Mouse (Mus musculus) kidney, postnatal 0 days (tissue): Measurements from ENCODE around the gene Dgkq. TPM values are rescaled to one million over a fixed set of nuclear protein-coding genes. Genes with fewer than 3 reads are reported as not detected.

ENCODE experiments used
- ATAC-seq: fragments of 200-750 bp; cut with Nextera tagmentation; replicated peaks from 2 replicates; pipeline ENCODE4 v1.8.0; 2017; ENCODE audit warnings: low read depth, moderate number of reproducible peaks, moderate TSS enrichment, moderate library complexity; ENCODE audit not compliant: low FRiP score
- DNase-seq: peaks from one replicate; pipeline ENCODE4 v3.0.0-alpha.2; 2016; ENCODE audit warnings: low spot score
- H3K27ac ChIP-seq: fragments of 300-500 bp; sonication (generic); 2 replicates; pipeline ENCODE4 v1.5.1; 2014; ENCODE audit warnings: mild to moderate bottlenecking
- H3K27me3 ChIP-seq: fragments of 300-500 bp; sonication (generic); 2 replicates; pipeline ENCODE4 v1.6.1; 2014; ENCODE audit warnings: low read length, mixed read lengths; ENCODE audit not compliant: insufficient read depth
- H3K36me3 ChIP-seq: fragments of 300-500 bp; sonication (generic); 2 replicates; pipeline ENCODE4 v1.6.1; 2014; ENCODE audit warnings: low read length, mixed read lengths; ENCODE audit not compliant: insufficient read depth
- H3K4me1 ChIP-seq: fragments of 300-500 bp; sonication (generic); replicated peaks from 2 replicates; pipeline ENCODE4 v1.6.1; 2014; ENCODE audit warnings: antibody characterized with exemption, low read length, mixed read lengths; ENCODE audit not compliant: insufficient read depth
- H3K4me2 ChIP-seq: fragments of 300-500 bp; sonication (generic); 2 replicates; pipeline ENCODE4 v1.6.1; 2014; ENCODE audit warnings: mild to moderate bottlenecking, low read length, moderate library complexity, mixed read lengths
- H3K4me3 ChIP-seq: fragments of 300-500 bp; sonication (generic); replicated peaks from 2 replicates; pipeline ENCODE4 v1.5.1; 2014; ENCODE audit warnings: low read depth, low read length
- H3K9ac ChIP-seq: fragments of 300-500 bp; sonication (generic); 2 replicates; pipeline ENCODE4 v1.6.1; 2014; ENCODE audit warnings: low read depth, low read length
- H3K9me3 ChIP-seq: fragments of 300-500 bp; sonication (generic); replicated peaks from 2 replicates; pipeline ENCODE4 v1.6.1; 2016; ENCODE audit warnings: low read length, inconsistent platforms, mixed read lengths
- CTCF ChIP-seq: IDR thresholded peaks from 2 replicates; pipeline ENCODE4 v1.5.1; 2016; ENCODE audit warnings: antibody characterized with exemption, low read depth, mild to moderate bottlenecking, moderate library complexity
- WGBS: fragments of 180-500 bp; shearing (Covaris S2); extraction: QIAGEN DNeasy Blood & Tissue Kit; methylation state at CpG from one replicate; pipeline ENCODE4 v1.1.7; 2014; 5-methylcytosine and 5-hydroxymethylcytosine counted together
- polyA plus RNA-seq: library from polyadenylated mRNA; unstranded; fragments of >200 nt; fragmentation: Nextera tagmentation; extraction: Ambion mirVana; gene quantifications from 2 replicates; pipeline ENCODE4 v1.2.1, GENCODE M21; 2015

The Dgkq gene
- polyA plus RNA-seq, 1 experiment from 2014 or later = 6.9 TPM

DNA sequence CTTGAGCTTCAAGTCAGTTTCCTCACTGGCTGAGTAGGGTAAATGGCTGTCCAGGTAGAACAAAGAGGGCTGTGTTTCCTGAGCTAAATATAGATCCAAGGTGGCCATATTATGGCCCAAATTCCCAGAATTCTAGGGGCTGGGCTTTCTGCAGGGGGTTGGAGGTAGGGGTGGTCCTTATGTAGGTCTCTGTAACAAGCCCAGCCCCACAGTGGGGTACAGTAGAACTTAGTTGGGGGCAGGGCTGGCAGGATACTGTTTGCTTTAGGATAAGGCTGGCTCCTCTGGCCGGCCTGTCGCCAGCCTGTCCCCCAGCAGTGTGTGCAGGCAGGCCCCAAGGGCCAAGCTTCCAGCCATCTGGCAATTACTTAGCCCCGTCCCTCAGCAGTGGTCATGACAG, 30.9 kb upstream of the Dgkq start:
- no peak for TF ChIP-seq CTCF
- H3K36me3 ChIP-seq = 0 out of 2 replicates have a peak, but pooled peaks cover 7% of the 10 kb centered on the region
- no peaks in the 10 kb centered on the region for H3K9me3 ChIP-seq
- H3K27me3 ChIP-seq = no peaks in the 10 kb centered on the region
- no peak overlapping the region for H3K4me3 ChIP-seq
- no peak for ATAC-seq
- H3K27ac ChIP-seq = peak overlapping the region; percentile 61
- peaks cover 22% of the 10 kb centered on the region for H3K4me1 ChIP-seq
- H3K9ac ChIP-seq = no peak overlapping the region
- 27% methylated on average over 3 of the region's 3 CpGs for WGBS
- H3K4me2 ChIP-seq = no peak overlapping the region
- DNase-seq = no peak

DNA sequence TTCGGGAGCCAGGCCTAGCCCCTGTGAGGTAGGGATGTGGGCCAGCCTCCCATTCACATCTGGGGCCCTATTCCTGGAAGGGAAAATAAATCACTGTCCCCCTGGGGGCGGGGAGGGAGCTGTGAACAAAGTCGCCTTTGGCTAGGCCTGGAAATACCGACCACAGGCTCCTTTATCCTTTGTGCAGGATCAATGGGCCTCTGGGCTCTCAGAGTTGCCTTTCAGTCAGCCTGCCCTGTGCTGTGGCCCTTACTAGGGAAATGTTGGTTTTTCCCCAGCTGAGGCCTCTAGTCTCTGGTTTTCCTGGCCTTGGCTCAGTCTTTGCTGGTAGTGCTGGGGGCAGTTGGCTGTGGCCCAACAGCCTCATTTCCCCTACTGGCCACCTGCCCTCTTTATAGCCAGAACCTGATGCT, 27.9 kb upstream of the Dgkq start:
- H3K27me3 ChIP-seq = no peaks in the 10 kb centered on the region
- no peak for TF ChIP-seq CTCF
- WGBS = 26% methylated on average over 4 of the region's 4 CpGs
- no peak overlapping the region for H3K4me3 ChIP-seq
- peaks cover 27% of the 10 kb centered on the region for H3K4me1 ChIP-seq
- H3K9me3 ChIP-seq = no peaks in the 10 kb centered on the region
- DNase-seq (no peak), ATAC-seq (no peak)
- H3K36me3 ChIP-seq = 0 out of 2 replicates have a peak, but pooled peaks cover 4% of the 10 kb centered on the region
- H3K27ac ChIP-seq = no peak overlapping the region
- no peak overlapping the region for H3K4me2 ChIP-seq
- no peak overlapping the region for H3K9ac ChIP-seq

DNA sequence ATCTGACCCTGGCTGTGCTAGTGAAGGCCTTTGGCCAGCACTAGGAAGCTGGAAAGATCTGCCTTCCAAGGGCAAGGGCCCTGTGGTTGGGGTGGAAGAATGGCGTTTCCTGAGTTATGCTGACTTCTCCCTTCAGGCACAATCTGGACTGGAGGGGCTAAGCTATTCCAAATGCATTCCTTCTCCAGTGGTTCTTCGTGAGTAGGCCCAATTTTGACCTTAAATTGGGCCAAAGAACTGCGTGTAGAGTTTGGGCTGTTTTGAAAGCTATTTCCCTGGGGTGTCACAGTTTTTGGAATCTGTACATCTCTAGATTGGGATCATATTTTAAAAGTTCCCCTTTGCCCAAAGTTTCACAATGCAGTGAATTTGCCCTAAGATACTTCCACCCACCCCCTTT, 27.1 kb upstream of the Dgkq start:
- ATAC-seq (no peak), DNase-seq (no peak)
- Histone ChIP-seq H3K36me3 (0 out of 2 replicates have a peak, but pooled peaks cover 4% of the 10 kb centered on the region), H3K4me1 (peaks cover 27% of the 10 kb centered on the region), H3K27me3 (no peaks in the 10 kb centered on the region), H3K27ac (no peak overlapping the region; the same call in 1 of the 2 replicates), H3K4me3 (no peak overlapping the region), H3K9me3 (no peaks in the 10 kb centered on the region), H3K9ac (no peak overlapping the region), H3K4me2 (no peak overlapping the region)
- 70% methylated on average over 3 of the region's 3 CpGs for WGBS
- no peak for TF ChIP-seq CTCF

DNA sequence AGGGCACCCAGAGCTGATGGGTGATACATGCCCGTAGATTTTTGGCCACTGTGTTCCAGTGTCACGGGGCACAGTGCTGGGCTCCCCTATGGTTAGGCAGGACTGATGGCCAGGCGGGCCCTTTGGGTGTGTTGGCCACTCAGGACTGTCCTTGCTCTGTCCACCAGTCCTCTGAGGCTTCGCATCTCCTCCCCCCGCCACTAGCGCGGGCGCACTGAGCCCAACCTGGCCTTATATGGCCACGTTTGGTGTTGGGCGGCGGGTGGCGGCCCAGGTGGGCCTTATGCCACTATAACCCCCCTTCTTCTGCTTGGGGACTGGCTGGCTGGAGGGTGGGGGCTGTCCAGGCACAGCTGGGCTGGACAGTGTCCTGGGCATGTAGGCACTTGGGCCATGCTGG, 26.4 kb upstream of the Dgkq start:
- H3K4me3 ChIP-seq = no peak overlapping the region
- ATAC-seq (no peak), DNase-seq (no peak)
- WGBS = 91% methylated on average over 11 of the region's 12 CpGs
- 0 out of 2 replicates have a peak, but pooled peaks cover 2% of the 10 kb centered on the region for H3K36me3 ChIP-seq
- TF ChIP-seq CTCF = no peak
- no peaks in the 10 kb centered on the region for H3K9me3 ChIP-seq
- no peaks in the 10 kb centered on the region for H3K27me3 ChIP-seq
- no peak overlapping the region for H3K4me2 ChIP-seq
- H3K4me1 ChIP-seq = peaks cover 24% of the 10 kb centered on the region
- no peak overlapping the region for H3K27ac ChIP-seq
- H3K9ac ChIP-seq = no peak overlapping the region

DNA sequence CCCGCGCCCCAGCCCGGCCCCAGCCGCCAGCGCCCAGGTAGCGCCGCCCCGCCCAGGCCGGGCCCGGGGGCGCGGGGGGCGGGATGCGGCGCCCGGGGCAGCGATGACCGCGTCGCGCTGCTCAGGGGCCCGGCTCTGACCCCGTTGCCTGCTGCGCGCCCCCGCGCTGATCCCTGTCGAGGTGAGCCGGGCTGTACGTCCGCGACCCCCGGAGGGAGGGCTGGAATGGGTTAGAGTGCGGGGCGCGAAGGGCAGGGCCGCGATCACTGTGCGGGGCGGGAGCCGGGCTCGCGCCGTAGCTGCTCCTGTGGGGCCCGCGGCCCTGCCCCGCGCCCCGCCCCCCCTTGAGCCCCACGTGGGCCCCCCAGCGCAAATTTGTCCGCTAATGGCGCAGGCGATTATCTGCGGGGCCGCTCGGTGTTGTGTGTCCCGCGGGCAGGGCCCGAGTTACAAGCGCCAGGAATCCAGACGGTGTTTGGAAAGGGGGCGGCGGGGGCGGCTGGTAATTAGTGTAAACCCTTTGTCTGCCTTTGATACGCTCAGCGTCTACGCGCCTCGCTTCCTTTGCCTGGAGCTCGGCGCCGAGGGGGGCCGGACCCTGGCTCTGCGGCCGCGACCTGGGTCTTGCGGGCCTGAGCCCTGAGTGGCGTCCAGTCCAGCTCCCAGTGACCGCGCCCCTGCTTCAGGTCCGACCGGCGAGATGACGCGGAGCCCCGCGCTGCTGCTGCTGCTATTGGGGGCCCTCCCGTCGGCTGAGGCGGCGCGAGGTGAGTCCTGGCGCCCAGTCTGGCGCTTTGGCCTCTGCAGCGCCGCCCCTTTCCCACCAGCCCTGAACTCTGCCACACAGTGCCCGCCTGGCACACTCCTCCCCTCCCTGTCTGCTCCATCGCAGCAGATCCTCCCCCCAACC, 25.1 kb upstream of the Dgkq start:
- Histone ChIP-seq H3K27ac (peak overlapping the region; percentile 27; the same call in 1 of the 2 replicates), H3K4me3 (peak overlapping the region; percentile 97), H3K36me3 (no peaks in the 10 kb centered on the region), H3K9ac (peak overlapping the region; percentile 79), H3K4me1 (peaks cover 11% of the 10 kb centered on the region; the same call in 1 of the 2 replicates), H3K9me3 (no peaks in the 10 kb centered on the region), H3K27me3 (no peaks in the 10 kb centered on the region), H3K4me2 (peak overlapping the region; percentile 96)
- WGBS = under 1% methylated on average over 91 of the region's 99 CpGs
- DNase-seq (peak; percentile 55), ATAC-seq (peak; percentile 36)
- no peak for TF ChIP-seq CTCF

DNA sequence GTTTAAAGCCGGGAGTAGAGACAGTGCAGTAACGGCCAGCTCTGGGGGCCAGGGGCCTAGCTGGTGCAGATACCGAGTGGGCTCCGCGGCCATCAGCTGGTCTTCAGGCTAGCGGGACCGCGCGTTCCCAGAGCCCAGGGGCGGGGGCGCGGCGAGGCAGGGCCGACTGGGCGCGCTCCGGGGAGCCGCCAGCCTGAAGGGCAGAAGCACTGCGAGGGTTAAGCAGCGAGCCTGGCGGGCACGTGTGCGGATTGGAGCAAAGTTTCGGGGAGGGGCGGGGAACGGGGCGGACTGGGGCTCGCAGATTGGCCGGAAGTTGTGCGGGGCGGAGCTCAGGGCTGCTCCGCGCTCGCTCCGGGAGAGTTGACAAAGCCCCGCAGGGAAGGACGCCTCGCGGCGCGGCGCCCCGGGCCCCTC, 24.4 kb upstream of the Dgkq start:
- under 1% methylated on average over 36 of the region's 43 CpGs for WGBS
- Histone ChIP-seq H3K27ac (no peak overlapping the region), H3K4me3 (peak overlapping the region; percentile 97), H3K4me2 (peak overlapping the region; percentile 96), H3K27me3 (no peaks in the 10 kb centered on the region), H3K9me3 (no peaks in the 10 kb centered on the region), H3K4me1 (peaks cover 11% of the 10 kb centered on the region; the same call in 1 of the 2 replicates), H3K9ac (peak overlapping the region; percentile 79), H3K36me3 (no peaks in the 10 kb centered on the region)
- ATAC-seq (peak; percentile 93), DNase-seq (peak; percentile 97)
- TF ChIP-seq CTCF = no peak
